Mouse (Mus musculus): ENCODE data around the gene Zfp575.

Zfp575 gene

DNA sequence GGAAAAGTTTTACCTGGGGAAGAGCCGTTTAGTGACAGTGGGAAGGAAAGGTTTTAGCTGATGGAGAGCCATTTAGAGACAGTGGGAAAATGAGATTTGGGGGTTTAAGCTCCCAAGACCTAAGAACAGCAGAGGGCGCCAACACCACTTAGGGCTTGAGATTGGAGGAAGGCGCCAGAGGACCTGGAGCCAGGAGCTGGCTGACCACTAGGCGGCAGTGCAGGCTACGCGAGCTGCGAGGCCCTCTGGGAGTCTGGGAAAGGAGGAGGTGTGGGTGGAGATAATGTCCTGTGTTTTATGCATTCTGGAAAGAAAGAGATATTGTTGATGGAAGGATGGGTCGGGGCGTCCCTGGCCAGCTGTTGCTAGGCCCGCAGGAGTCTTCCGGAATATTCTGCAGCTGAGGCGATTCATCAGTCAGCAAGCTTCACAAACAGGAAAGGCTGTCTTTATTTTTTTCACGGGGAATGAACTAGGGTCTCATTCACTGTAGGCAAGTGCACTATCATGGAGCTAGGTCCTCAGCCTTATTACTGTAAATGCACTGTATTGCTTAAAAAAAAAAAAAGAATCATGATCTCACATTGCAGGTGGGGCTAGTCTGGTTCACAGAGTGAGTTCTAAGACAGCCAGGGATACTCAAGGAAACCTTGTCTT, 13.6 kb upstream of the Zfp575 start:
- peak; percentile 97 for DNase-seq (ENCODE audit: low read depth)

DNA sequence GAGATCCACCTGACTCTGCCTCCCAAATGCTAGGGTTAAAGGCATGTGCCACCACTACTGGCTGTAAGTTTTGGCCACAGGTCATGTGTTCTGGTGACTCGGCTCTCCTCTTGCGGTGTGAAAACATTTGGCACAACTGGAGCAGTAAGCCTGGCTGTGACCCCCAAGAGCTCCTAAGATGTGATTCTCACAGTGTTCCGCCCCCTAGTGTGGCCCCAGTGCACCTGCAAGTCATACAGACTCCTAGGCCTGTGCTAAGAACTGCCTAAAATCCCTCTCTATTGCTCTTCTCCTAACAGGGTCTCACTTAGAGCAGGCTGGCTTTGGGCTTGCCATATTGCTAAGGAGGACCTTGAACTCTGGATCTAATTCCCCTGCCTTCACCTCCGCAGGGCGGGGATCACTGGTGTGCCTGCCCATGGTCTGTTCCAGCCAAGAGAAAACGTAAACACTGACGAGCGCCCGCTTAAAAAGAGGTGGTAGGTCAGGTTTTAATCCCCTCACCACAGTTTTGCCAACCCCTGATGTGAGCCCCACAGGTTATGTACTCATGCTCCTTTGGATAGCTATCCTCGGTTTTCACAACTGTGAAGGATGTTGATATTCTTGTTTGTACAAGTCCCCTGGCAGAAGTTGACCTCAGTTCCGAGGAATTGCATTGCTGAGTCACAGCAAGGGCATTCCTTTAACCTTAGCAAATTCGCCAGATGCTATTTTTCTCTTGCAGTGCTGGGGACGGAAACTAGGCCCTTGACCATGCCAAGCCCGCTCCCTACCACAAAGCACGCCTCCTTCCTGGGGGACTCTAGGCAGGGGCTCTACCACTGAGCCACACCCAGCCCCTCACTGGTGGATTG, 12.0 kb upstream of the Zfp575 start:
- DNase-seq (ENCODE audit: low read depth): no peak

- no peak for DNase-seq (ENCODE audit: low read depth)
Measured at GRCm38 (mm10) chr7:24598121-24598520, 10.7 kb upstream of the Zfp575 start.

DNA sequence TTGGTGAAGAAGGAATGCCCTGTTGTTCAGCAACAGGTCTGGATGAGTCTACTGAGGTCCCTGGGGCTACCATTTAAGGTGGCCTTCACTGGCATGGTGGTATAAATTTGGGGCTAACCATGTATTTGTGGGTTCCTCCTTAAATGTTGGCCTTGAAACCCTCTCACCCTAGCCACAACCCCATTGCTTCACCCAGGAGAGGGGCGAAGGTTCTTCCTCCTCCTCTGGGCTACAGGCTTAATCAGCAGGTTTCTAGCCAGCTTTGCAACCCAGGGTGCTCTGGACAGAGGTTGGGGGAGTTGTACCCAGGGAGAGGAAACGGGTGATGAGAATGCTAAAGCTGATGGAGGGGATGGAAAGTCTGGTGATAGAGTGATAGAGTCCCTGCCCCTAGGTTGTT, 8.0 kb upstream of the Zfp575 start:
- no peak for DNase-seq (ENCODE audit: low read depth)

DNA sequence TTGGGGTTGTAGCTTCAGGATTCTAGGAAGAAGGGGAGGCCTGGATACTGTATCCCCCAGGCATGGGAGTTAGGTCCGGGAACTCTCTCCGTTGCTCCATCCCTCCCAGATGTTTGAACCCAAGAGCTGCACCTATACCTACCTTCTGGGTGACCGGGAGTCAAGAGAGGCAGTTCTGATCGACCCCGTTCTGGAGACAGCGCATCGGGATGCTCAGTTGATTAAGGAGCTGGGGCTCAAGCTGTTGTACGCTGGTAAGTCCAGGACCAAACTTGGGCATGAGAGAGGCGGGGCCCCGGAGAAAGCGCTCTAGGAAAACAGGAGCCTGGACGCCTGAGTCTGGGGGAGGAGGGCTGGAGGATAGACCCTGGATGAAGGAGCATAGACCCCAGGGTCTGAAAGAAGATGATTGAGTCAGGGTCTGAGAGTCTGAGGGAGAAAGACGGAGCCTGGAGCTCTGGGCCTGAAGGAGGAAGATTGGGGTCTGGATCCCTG, 6.9 kb upstream of the Zfp575 start:
- DNase-seq (ENCODE audit: low read depth): no peak

- DNase-seq (ENCODE audit: low read depth): no peak
Measured at GRCm38 (mm10) chr7:24593621-24594308, 6.3 kb upstream of the Zfp575 start.

DNA sequence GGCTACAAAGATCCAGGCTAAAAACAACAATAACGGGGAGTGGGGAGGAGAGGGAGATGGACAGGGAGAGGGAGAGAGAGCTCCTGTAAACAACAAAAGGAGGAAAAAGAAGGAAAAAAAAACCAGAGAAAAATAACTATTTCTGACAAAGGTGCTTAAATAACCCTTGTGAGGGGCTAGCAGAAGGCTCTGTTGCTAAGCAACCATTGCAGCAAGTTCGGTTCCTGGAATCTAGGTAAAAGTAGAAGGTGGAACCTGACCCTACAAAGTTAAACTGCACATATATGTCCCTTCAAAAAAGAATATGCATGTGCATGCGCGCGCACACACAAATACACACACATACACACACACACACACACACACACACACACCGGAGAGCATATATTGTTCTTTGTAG, 5.3 kb upstream of the Zfp575 start:
- DNase-seq (ENCODE audit: low read depth): no peak

- DNase-seq (ENCODE audit: low read depth): no peak
Measured at GRCm38 (mm10) chr7:24592163-24592562, 4.7 kb upstream of the Zfp575 start.

DNA sequence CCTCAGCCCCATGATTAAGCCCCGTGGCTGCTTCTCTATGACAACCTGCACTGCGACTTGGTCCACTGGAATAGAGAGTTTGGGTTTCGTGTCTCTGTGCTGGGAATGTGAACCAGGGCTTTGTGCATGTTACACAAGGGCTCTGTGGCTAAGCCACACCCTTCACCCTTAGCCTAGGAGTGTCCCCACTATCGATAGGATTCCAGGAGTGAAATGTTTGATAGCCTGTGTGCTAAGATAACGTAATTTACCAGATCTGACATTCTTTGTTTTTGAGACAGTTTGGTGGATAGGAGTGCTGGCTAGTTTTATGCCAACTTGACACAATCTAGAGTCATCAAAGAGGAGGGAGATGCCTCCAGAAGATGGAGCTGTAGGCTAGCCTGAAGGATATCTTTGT, 4.3 kb upstream of the Zfp575 start:
- no peak for DNase-seq (ENCODE audit: low read depth)

GRCm38 (mm10) chr7:24588336-24588735, 895 bp upstream of the Zfp575 start:
- DNase-seq (ENCODE audit: low read depth): no peak

DNA sequence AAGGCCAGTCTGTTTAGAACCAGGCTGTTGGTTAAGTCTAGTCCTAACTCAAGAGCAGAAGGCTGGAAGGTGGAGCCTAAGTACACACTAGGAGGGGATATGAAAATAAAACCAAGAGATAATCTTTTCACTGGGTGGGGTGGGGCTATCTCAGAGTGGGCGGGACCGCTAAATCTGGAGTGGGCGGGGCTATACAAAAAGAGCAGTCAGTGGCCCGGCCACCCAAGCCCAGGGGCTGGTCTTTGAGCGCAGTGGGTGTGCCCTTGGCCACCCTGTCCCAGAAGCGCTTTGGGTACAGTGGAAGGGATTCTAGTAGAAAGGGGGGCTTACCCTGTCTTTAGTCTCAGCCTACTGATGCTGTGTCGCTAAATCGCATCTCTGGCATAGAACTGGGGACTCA, 613 bp downstream of the Zfp575 start:
- no peak for DNase-seq (ENCODE audit: low read depth)

GRCm38 (mm10) chr7:24585995-24586394, 1.4 kb downstream of the Zfp575 start:
- no peak for DNase-seq (ENCODE audit: low read depth)

DNA sequence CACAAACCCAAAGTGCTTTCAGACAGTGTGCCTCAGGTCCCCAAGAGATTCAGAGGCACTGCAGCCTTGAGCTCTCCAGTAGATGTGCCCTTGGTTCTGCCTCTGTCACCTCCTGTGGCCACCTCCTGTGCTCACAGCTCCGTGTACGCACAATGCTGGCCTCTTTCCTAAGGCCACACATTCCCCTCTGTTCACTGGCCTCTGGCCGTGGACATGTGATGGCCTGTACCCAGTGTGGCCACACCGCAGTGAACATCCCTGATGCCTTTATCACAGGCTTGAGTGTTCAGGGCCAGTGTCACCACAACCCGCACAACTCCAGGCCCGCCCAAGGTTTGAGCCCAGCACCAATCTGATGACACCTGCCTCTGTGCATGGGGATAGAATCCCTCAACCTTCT, 2.6 kb downstream of the Zfp575 start:
- no peak for DNase-seq (ENCODE audit: low read depth)

GRCm38 (mm10) chr7:24577811-24578210, 9.6 kb downstream of the Zfp575 start:
- DNase-seq (ENCODE audit: low read depth): no peak

GRCm38 (mm10) chr7:24574224-24574796, 13.1 kb downstream of the Zfp575 start:
- DNase-seq (ENCODE audit: low read depth): no peak

DNA sequence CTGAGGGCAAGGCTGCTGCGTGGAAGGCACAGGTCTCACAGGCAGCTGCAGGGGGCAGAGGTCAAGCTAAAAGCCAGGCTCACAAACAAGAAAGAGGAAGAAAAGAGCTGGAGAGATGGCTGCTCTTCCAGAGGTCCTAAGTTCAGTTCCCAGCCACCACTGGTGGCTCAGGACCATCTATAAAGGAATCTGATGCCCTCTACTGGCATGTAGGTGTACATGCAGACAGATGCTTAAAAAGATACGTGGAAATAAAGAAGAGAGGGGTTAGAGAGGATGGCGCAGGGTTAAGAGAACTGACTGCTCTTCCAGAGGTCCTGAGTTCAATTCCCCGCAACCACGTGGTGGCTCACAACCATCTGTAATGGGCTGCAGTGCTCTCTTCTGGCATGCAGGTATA, 15.0 kb downstream of the Zfp575 start:
- no peak for DNase-seq (ENCODE audit: low read depth)

- DNase-seq (ENCODE audit: low read depth): no peak
Measured at GRCm38 (mm10) chr7:24571071-24571470, 16.4 kb downstream of the Zfp575 start.

DNA sequence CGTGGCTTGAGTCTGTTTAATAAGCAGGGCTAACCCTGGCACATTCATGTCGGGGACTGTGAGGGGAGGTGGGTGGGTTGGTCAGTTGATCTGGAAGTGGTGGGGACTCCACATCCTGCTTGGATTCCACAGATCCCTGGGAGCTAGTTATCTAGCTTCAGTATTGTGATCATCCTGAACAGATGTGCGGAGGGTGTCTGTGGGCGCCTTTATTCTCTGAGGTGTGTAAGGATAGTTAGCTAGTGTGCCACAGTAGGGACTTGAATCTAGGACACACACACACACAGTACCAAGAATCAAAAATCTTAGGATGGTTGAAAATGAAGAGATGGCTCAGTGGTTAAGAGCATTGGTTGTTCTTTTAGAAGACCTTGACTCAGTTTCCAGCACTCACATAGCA, 18.9 kb downstream of the Zfp575 start:
- DNase-seq (ENCODE audit: low read depth): no peak

- no peak for DNase-seq (ENCODE audit: low read depth)
Measured at GRCm38 (mm10) chr7:24566206-24566605, 21.2 kb downstream of the Zfp575 start.

- no peak for DNase-seq (ENCODE audit: low read depth)
Measured at GRCm38 (mm10) chr7:24565627-24566026, 21.8 kb downstream of the Zfp575 start.

- peak; percentile 41 for DNase-seq (ENCODE audit: low read depth)
Measured at GRCm38 (mm10) chr7:24564607-24565265, 22.7 kb downstream of the Zfp575 start.

- no peak for DNase-seq (ENCODE audit: low read depth)
Measured at GRCm38 (mm10) chr7:24563837-24564206, 23.6 kb downstream of the Zfp575 start.

All from c-Kit-positive CD71-negative TER-119-negative erythroid progenitor cells, embryonic 14.5 days (primary cell).